Comparison of ENCODE assay signal across 1 mouse cellular context in genomic region chr7:103810746-103811145, GRCm38 (mm10).
TF ChIP-seq lines count a peak whose summit lies in the region.

No protein-coding gene starts in this region.

TF ChIP-seq in MEL, 35 proteins besides CTCF, POLR2A, EP300 and RAD21:
- TF ChIP-seq TBP (IDR thresholded peaks at IDR 0.05; ENCODE audit: low read depth, low read length) (no peak), POLR2AphosphoS2 (IDR thresholded peaks at IDR 0.05; ENCODE audit: low read length) (no peak), MAZ (IDR thresholded peaks at IDR 0.05; ENCODE audit: low read depth, low read length) (no peak), NRF1 (IDR thresholded peaks at IDR 0.05; ENCODE audit: insufficient read depth, low read depth, low read length, poor library complexity, severe bottlenecking) (no peak), ZNF384 (IDR thresholded peaks at IDR 0.05; ENCODE audit: low read depth, low read length) (no peak), JUND (IDR thresholded peaks at IDR 0.05; ENCODE audit: low read depth, low read length) (no peak), SMC3 (IDR thresholded peaks at IDR 0.05; ENCODE audit: low read depth, low read length) (no peak), ZMIZ1 (IDR thresholded peaks at IDR 0.05; ENCODE audit: low read depth, low read length) (no peak), USF1 (IDR thresholded peaks at IDR 0.05; ENCODE audit: low read depth, low read length) (no peak), RCOR1 (IDR thresholded peaks at IDR 0.05; ENCODE audit: low read depth, low read length) (no peak), MYB (IDR thresholded peaks at IDR 0.05; ENCODE audit: low read depth, low read length) (no peak), ELF1 (IDR thresholded peaks at IDR 0.05; ENCODE audit: low read depth, low read length) (no peak), MXI1 (IDR thresholded peaks at IDR 0.05; ENCODE audit: low read depth, low read length) (no peak), HCFC1 (IDR thresholded peaks at IDR 0.05; ENCODE audit: low read depth, low read length) (no peak)
TF ChIP-seq in MEL: peak in this region for 0.
